Mouse (Mus musculus) lung, postnatal 0 days (tissue): ENCODE results near the gene Ccdc85c.

ENCODE experiments used
- CTCF ChIP-seq: IDR thresholded peaks from 2 replicates; pipeline ENCODE4 v1.5.1; 2016; ENCODE audit warnings: antibody characterized with exemption, mild to moderate bottlenecking
- EP300 ChIP-seq: IDR thresholded peaks from 2 replicates; pipeline ENCODE4 v1.6.1; 2016; ENCODE audit warnings: antibody characterized with exemption, mild to moderate bottlenecking, control low read depth

GRCm38 (mm10) chr12:108316655-108317054 is 41.4 kb upstream of the Ccdc85c start:
- no peak for TF ChIP-seq CTCF
- TF ChIP-seq EP300, result no peak
